Mouse (Mus musculus) brain, embryonic 14.5 days (tissue): Measurements from ENCODE around the gene Il22ra1. TPM values are rescaled to one million over a fixed set of nuclear protein-coding genes. Genes with fewer than 3 reads are reported as not detected.

ENCODE experiments used
- DNase-seq: peaks from one replicate; pipeline ENCODE4 v3.0.0-alpha.2; 2011; ENCODE audit warnings: low read depth
- CTCF ChIP-seq: fragments of 200-500 bp; IDR thresholded peaks from 2 replicates; pipeline ENCODE4 v1.5.1; 2012; ENCODE audit warnings: inconsistent platforms, mild to moderate bottlenecking, moderate library complexity, borderline replicate concordance; ENCODE audit not compliant: insufficient read depth, insufficient read length; ENCODE audit errors: extremely low read depth
- POLR2A ChIP-seq: fragments of 200-500 bp; IDR thresholded peaks from 2 replicates; pipeline ENCODE4 v1.6.1; 2012; ENCODE audit warnings: mild to moderate bottlenecking, inconsistent platforms, borderline replicate concordance; ENCODE audit not compliant: poor library complexity, insufficient read depth, insufficient read length, severe bottlenecking; ENCODE audit errors: extremely low read depth
- polyA plus RNA-seq: library from polyadenylated mRNA; depleted of rRNA; stranded (reverse); fragments of >200 nt; gene quantifications from 2 replicates; pipeline ENCODE4 v1.2.3, GENCODE M21; 2012; rRNA removed

The Il22ra1 gene
- polyA plus RNA-seq, 1 experiment = 0.16 TPM

- TF ChIP-seq CTCF (no peak), POLR2A (no peak)
Measured at GRCm38 (mm10) chr4:135776850-135777249, 48.9 kb downstream of the Il22ra1 start.

GRCm38 (mm10) chr4:135779661-135780060, 51.7 kb downstream of the Il22ra1 start:
- TF ChIP-seq CTCF (no peak), POLR2A (no peak)
- DNase-seq = no peak

More at GRCm38 (mm10) chr4:135776850-135777249, 48.9 kb downstream of the Il22ra1 start:
- no peak for DNase-seq

- TF ChIP-seq POLR2A (no peak), CTCF (no peak)
- DNase-seq = peak; percentile 8
Measured at GRCm38 (mm10) chr4:135780255-135780654, 52.3 kb downstream of the Il22ra1 start.

- DNase-seq = no peak
Measured at GRCm38 (mm10) chr4:135781304-135781703, 53.3 kb downstream of the Il22ra1 start.

GRCm38 (mm10) chr4:135786581-135786980, 58.6 kb downstream of the Il22ra1 start:
- no peak for TF ChIP-seq CTCF
- no peak for TF ChIP-seq POLR2A
- no peak for DNase-seq

More at GRCm38 (mm10) chr4:135781304-135781703, 53.3 kb downstream of the Il22ra1 start:
- no peak for TF ChIP-seq POLR2A

GRCm38 (mm10) chr4:135787271-135787670, 59.3 kb downstream of the Il22ra1 start:
- no peak for TF ChIP-seq POLR2A
- no peak for TF ChIP-seq CTCF
- DNase-seq = no peak

GRCm38 (mm10) chr4:135789135-135789534, 61.2 kb downstream of the Il22ra1 start:
- no peak for DNase-seq
- no peak for TF ChIP-seq POLR2A
- TF ChIP-seq CTCF = no peak

GRCm38 (mm10) chr4:135792821-135793220, 64.8 kb downstream of the Il22ra1 start:
- no peak for DNase-seq
- TF ChIP-seq CTCF = no peak
- no peak for TF ChIP-seq POLR2A

- TF ChIP-seq POLR2A (no peak), CTCF (no peak)
- DNase-seq = peak; percentile 74
Measured at GRCm38 (mm10) chr4:135797931-135798330, 70.0 kb downstream of the Il22ra1 start.

GRCm38 (mm10) chr4:135801543-135801942, 73.6 kb downstream of the Il22ra1 start:
- peak; percentile 88 for DNase-seq
- TF ChIP-seq POLR2A (no peak), CTCF (peak; percentile 96)

Other genes starting within 250 kb of the Il22ra1 start
- gene Stpg1, start 233.4 kb upstream of the Il22ra1 start, polyA plus RNA-seq = 0.32 and 0.60 TPM in 2 replicates
- gene Nipal3, start 233.1 kb upstream of the Il22ra1 start, polyA plus RNA-seq = 16.7 and 27.1 TPM in 2 replicates
- 1.6 TPM in 2 replicates for gene Grhl3, start 154.5 kb upstream of the Il22ra1 start, polyA plus RNA-seq
- gene Ifnlr1, start 41.9 kb upstream of the Il22ra1 start, polyA plus RNA-seq = 0.50 and 0.62 TPM in 2 replicates
- gene Myom3, start 31.5 kb downstream of the Il22ra1 start, polyA plus RNA-seq = 0.10 and 0.15 TPM in 2 replicates
- gene Srsf10, start 127.6 kb downstream of the Il22ra1 start, polyA plus RNA-seq = 128 and 142 TPM in 2 replicates
- 67.1 and 74.4 TPM in 2 replicates for gene Pnrc2, start 145.7 kb downstream of the Il22ra1 start, polyA plus RNA-seq
- gene Cnr2, start 167.2 kb downstream of the Il22ra1 start, polyA plus RNA-seq = 0.19 and 0.25 TPM in 2 replicates
- 41.7 and 43.1 TPM in 2 replicates for gene Fuca1, start 192.6 kb downstream of the Il22ra1 start, polyA plus RNA-seq
- gene Hmgcl, start 218.3 kb downstream of the Il22ra1 start, polyA plus RNA-seq = 43.5 and 49.8 TPM in 2 replicates
- 36.3 and 52.0 TPM in 2 replicates for gene Gale, start 235.6 kb downstream of the Il22ra1 start, polyA plus RNA-seq
- 167 and 198 TPM in 2 replicates for gene Lypla2, start 244.5 kb downstream of the Il22ra1 start, polyA plus RNA-seq